32 mouse cellular contexts compared by ENCODE assay signal in the genomic region with DNA sequence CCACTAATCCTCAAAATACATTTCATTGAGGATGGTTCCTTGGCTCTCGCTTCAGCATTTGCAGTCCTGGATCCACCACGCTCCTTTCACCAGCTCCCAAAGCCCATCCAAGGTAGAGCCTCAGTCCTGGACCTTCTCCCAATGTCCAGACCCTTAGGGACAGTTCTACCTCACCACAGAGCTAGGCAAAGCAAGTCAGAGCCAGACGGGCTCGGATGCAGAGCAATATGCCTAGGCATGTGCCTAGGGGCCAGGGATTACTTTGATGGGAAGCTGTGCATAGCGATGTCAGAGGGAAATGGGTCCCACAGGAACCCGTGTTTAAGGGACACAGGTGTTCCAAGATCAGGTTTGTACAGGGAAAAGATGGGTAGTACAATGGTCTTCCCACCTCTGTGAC. TPM values are rescaled to one million over a fixed set of nuclear protein-coding genes. Genes with fewer than 3 reads are reported as not detected.
A peak's percentile ranks its signal among the peaks of the same experiment; 100 is the strongest.
DNase-seq lines count a peak whose midpoint lies in the region; TF ChIP-seq lines count a peak whose summit lies in the region.
"Had no signal": no experiment of that assay in that cellular context is flagged by ENCODE, and none has a peak within 500 bp of the region (broad histone marks: within the 10 kb centered on the region; RNA-seq: fewer than 3 reads in every experiment).

No protein-coding gene starts in this region.

- H3K4me1 ChIP-seq in thymus, adult 2 months (replicated peaks; ENCODE audit: control insufficient read depth, insufficient read depth, low read length), result peaks cover 48% of the 10 kb centered on the region
- H3K4me1 ChIP-seq: hindbrain, embryonic 15.5 days had no signal

- no peak overlapping the region for H3K27ac ChIP-seq in thymus, adult 2 months (ENCODE audit: control insufficient read depth, insufficient read depth, low read length)
- H3K27ac ChIP-seq: embryonic facial prominence, embryonic 12.5 days; embryonic facial prominence, embryonic 15.5 days; heart, embryonic 15.5 days; hindbrain, embryonic 12.5 days; hindbrain, embryonic 15.5 days; intestine, embryonic 15.5 days had no signal

- peak overlapping the region; percentile 82 for H3K4me2 ChIP-seq in myocyte (ENCODE audit: low read depth)
- H3K4me2 ChIP-seq: embryonic facial prominence, embryonic 12.5 days; embryonic facial prominence, embryonic 15.5 days; heart, embryonic 12.5 days; heart, embryonic 15.5 days; hindbrain, embryonic 12.5 days; hindbrain, embryonic 15.5 days; intestine, embryonic 15.5 days had no signal

- no peak for TF ChIP-seq POLR2A in thymus, adult 2 months (IDR thresholded peaks at IDR 0.05; ENCODE audit: control insufficient read depth, extremely low read depth, insufficient read depth, low read length, poor library complexity)
- TF ChIP-seq POLR2A in myocyte (IDR thresholded peaks at IDR 0.05; ENCODE audit: insufficient read length, low read depth), result no peak

- H3K4me3 ChIP-seq in thymus, adult 2 months (ENCODE audit: control insufficient read depth, insufficient read depth, low read length), result no peak overlapping the region
- H3K4me3 ChIP-seq in myocyte, result no peak overlapping the region
- H3K4me3 ChIP-seq: embryonic facial prominence, embryonic 12.5 days; embryonic facial prominence, embryonic 15.5 days; heart, embryonic 12.5 days; heart, embryonic 15.5 days; hindbrain, embryonic 12.5 days; hindbrain, embryonic 15.5 days; intestine, embryonic 15.5 days had no signal

- H3K79me2 ChIP-seq in myocyte (ENCODE audit: control insufficient read depth, insufficient read depth), result no peaks in the 10 kb centered on the region

- DNase-seq in heart, adult 11 months, result peak; percentile 85
- DNase-seq in heart, postnatal 25 days (ENCODE audit: low spot score), result no peak
- DNase-seq in thymus, postnatal 4 days, result peak; percentile 5
- no peak for DNase-seq in thymus, adult 2 months
- DNase-seq in lung, postnatal 4 days, result no peak
- DNase-seq: adrenal gland, postnatal 10 days; adrenal gland, postnatal 36 days; B cell, adult 2 months; cerebellum, adult 18-20 months; cerebellum, adult 9-10 months; cerebellum, postnatal 14 days; forebrain, postnatal 0 days; gastrocnemius, postnatal 10 days; heart, postnatal 10 days had no signal

- intact Hi-C loops in heart, postnatal 25 days (cut with DNase I), result no loop called here

- H3ac ChIP-seq in myocyte (ENCODE audit: control insufficient read depth, insufficient read length), result no peak overlapping the region

- 91% methylated on average over 6 of the region's 6 CpGs for WGBS in thymus, adult 2 months

- no peaks in the 10 kb centered on the region for H3K36me3 ChIP-seq in thymus, adult 2 months (ENCODE audit: control insufficient read depth, insufficient read depth, low read length)
- H3K36me3 ChIP-seq in myocyte (ENCODE audit: control insufficient read depth, insufficient read depth), result no peaks in the 10 kb centered on the region
- H3K36me3 ChIP-seq: embryonic facial prominence, embryonic 12.5 days; embryonic facial prominence, embryonic 15.5 days; G1E; heart, embryonic 12.5 days; heart, embryonic 15.5 days; hindbrain, embryonic 12.5 days; hindbrain, embryonic 15.5 days; intestine, embryonic 15.5 days had no signal

- no peak for TF ChIP-seq CTCF in thymus, adult 2 months (IDR thresholded peaks at IDR 0.05; ENCODE audit: borderline replicate concordance, control insufficient read depth, extremely low read depth, insufficient read depth, low read length, poor library complexity)

- no peaks in the 10 kb centered on the region for H3K27me3 ChIP-seq in thymus, adult 2 months (ENCODE audit: control insufficient read depth, insufficient read depth, low read length)
- H3K27me3 ChIP-seq in myocyte (ENCODE audit: control insufficient read depth, insufficient read depth, insufficient read length), result no peaks in the 10 kb centered on the region
- H3K27me3 ChIP-seq: CH12.LX; embryonic facial prominence, embryonic 12.5 days; embryonic facial prominence, embryonic 15.5 days; heart, embryonic 12.5 days; heart, embryonic 15.5 days; hindbrain, embryonic 12.5 days; hindbrain, embryonic 15.5 days; intestine, embryonic 15.5 days; Patski had no signal

TF ChIP-seq in myocyte, 11 proteins besides CTCF, POLR2A, EP300 and RAD21:
- TF ChIP-seq REST (IDR thresholded peaks at IDR 0.05; ENCODE audit: insufficient read depth, insufficient read length) (no peak), SRF (IDR thresholded peaks at IDR 0.05; ENCODE audit: control insufficient read depth, insufficient read length, low read depth) (no peak), E2F4 (IDR thresholded peaks at IDR 0.05; ENCODE audit: insufficient read depth) (no peak), TCF3 (IDR thresholded peaks at IDR 0.05; ENCODE audit: insufficient read length, low read depth) (no peak), POLR2AphosphoS2 (IDR thresholded peaks at IDR 0.05; ENCODE audit: insufficient read length, low read depth) (peak; percentile 72), TCF12 (IDR thresholded peaks at IDR 0.05; ENCODE audit: insufficient read depth, poor library complexity, severe bottlenecking) (no peak), MYOG (IDR thresholded peaks at IDR 0.05; ENCODE audit: control insufficient read depth in 1 of 3, insufficient read depth in 1 of 3, insufficient read length in 2 of 3, low read depth in 2 of 3) (no peak), USF1 (IDR thresholded peaks at IDR 0.05; ENCODE audit: low read depth) (no peak), CEBPB (IDR thresholded peaks at IDR 0.05; ENCODE audit: insufficient read depth, poor library complexity, severe bottlenecking) (no peak)

RNA-seq across cellular contexts. Expression of a gene that starts 3.7 kb away (rescaled TPM):
- total RNA-seq in heart, postnatal 25 days (2021), result 1 to 10 TPM; 4.4 to 7.1 TPM
- 3.2 and 4.3 TPM in 2 replicates for polyA plus RNA-seq in thymus, adult 2 months (2012; rRNA removed)
- 3,238 TPM for polyA plus RNA-seq in myocyte (2012; fragmentation: generic; extraction: Trizol)

RNA-seq across cellular contexts. Expression of a gene that starts 10.7 kb away (rescaled TPM):
- not detected for total RNA-seq in heart, postnatal 25 days (2021)
- 2.2 and 5.2 TPM in 2 replicates for polyA plus RNA-seq in thymus, adult 2 months (2012; rRNA removed)
- 14.5 TPM for polyA plus RNA-seq in myocyte (2012; fragmentation: generic; extraction: Trizol)
- total RNA-seq: adrenal gland, adult 18-20 months; adrenal gland, postnatal 10 days; adrenal gland, postnatal 36 days; CH12.LX; forebrain, postnatal 0 days; gastrocnemius, postnatal 36 days; granulocyte monocyte progenitor cell, adult 5-6 weeks; heart, postnatal 10 days; hematopoietic stem cell, adult 5-6 weeks had no signal
- polyA plus RNA-seq: forebrain, embryonic 11.5 days; forebrain, embryonic 14.5 days; forebrain, postnatal 0 days; frontal cortex, adult 2 months; G1E; hindbrain, embryonic 15.5 days had no signal

RNA-seq across cellular contexts. Expression of a gene that starts 15.3 kb away (rescaled TPM):
- 10 to 100 TPM; 43.7 to 48.1 TPM for total RNA-seq in heart, postnatal 25 days (2021)
- 507 and 626 TPM in 2 replicates for polyA plus RNA-seq in thymus, adult 2 months (2012; rRNA removed)
- polyA plus RNA-seq in myocyte (2012; fragmentation: generic; extraction: Trizol), result 298 TPM

RNA-seq across cellular contexts. Expression of a gene that starts 53.3 kb away (rescaled TPM):
- total RNA-seq in heart, postnatal 25 days (2021), result 1 to 10 TPM in 1 of 2 experiments, not detected in 1; 2.0 TPM
- polyA plus RNA-seq in thymus, adult 2 months (2012; rRNA removed), result 1.1 and 2.2 TPM in 2 replicates
- polyA plus RNA-seq in myocyte (2012; fragmentation: generic; extraction: Trizol), result 2,107 TPM
- total RNA-seq: G1E; granulocyte monocyte progenitor cell, adult 5-6 weeks had no signal
- polyA plus RNA-seq: G1E had no signal

RNA-seq across cellular contexts. Expression of a gene that starts 57.5 kb away (rescaled TPM):
- 100 to 1,000 TPM; 692 to 727 TPM for total RNA-seq in heart, postnatal 25 days (2021)
- polyA plus RNA-seq in thymus, adult 2 months (2012; rRNA removed), result 762 and 992 TPM in 2 replicates
- polyA plus RNA-seq in myocyte (2012; fragmentation: generic; extraction: Trizol), result 887 TPM

Comparison
In these comparisons a context has a peak if more than half of its experiments do, and no peak if none do; other contexts are left out.
1. DNase-seq: peak in heart, adult 11 months (single experiment) and thymus, postnatal 4 days (single experiment); none in heart, postnatal 25 days (single experiment), thymus, adult 2 months (single experiment) and lung, postnatal 4 days (0 of 2).
2. RNA of a gene that starts 3.7 kb away (polyA plus RNA-seq): 3,238 TPM in myocyte (single experiment); 3.2 to 4.3 TPM in thymus, adult 2 months; every median in the first group is over 100 times any median in the second.